Mouse (Mus musculus): Measurements from ENCODE around the gene Pltp.

DNA sequence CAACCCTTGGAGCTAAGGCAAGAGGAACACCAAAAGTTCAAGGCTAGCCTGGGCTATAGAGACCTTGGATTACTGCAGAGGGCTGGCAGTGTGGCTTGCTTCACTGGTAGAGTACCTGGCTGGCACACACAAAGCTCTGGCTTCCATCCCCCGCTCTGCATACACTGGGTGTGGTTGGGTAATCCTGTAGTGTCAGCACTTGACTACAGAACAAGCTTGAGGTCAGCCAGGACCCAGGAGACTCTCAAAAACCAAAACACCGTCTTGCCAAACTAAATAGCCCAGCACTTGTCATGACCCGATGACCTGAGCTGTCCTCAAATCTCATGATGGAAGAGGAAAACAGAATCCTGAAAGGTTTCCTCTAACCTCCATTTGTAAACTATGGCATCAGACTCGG, 67.1 kb downstream of the Pltp start:
- no peak for TF ChIP-seq CTCF (IDR thresholded peaks at IDR 0.05; ENCODE audit: borderline replicate concordance, insufficient read depth, low read depth, low read length)
- TF ChIP-seq POLR2A (IDR thresholded peaks at IDR 0.05; ENCODE audit: borderline replicate concordance, insufficient read depth, low read length), result no peak

Measured in cerebellum, adult 2 months (tissue).